Mouse (Mus musculus) cerebellum, postnatal 4 days (tissue): Measurements from ENCODE around the gene Gp6.
"Not testable (repeated sequence)": the region's sequence is repeated elsewhere in the genome, so short reads cannot be mapped to it uniquely, and the experiment has no call there.

ENCODE experiments used
- DNase-seq, 2 experiments: peaks; one replicate each; pipeline ENCODE4 v3.0.0; 2022; ENCODE audit warnings: low spot score in 2 of 2, mixed read lengths in 1 of 2

Gp6 gene

GRCm38 (mm10) chr7:4397730-4398129 lies at the start of gene Gp6:
Gp6 (minus strand) TSS chr7:4397744.
- no peak for DNase-seq

- DNase-seq: no peak
These were observed 49.6 kb upstream of the Gp6 start for GRCm38 (mm10) chr7:4447138-4447537.

DNA sequence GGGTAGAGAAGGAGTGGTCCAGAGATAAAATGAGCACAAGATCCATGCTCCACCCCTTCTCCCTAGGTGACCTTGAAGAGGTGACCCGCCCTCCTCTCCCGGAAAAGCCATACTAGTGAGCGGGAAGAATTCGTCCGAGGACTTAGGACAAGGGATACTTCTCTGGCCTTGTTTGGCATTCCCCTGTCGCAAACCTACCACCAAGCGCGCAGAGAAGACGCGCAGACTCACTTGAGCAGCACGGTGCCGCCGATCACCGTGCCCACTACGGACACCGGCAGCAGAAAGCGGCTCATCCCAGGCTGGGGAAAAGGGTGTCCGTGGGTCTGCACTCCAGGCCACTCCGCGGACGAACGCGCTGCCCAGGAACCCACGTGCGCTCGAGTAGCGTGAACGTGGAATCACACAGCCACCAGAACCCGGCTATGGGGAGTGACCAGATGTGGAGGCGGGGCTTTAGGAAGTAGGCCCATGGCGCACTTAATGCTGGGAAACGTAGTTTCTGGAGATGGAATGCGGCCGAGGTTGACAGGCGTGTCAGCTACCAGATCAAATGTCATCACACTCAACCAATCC lies 47.8 kb upstream of the Gp6 start, which contains the start of gene Rdh13:
Gene Rdh13 (minus strand): TSS at position 434 of the 576 bp plus-strand sequence.
- DNase-seq: peak; percentile 55 to 81

GRCm38 (mm10) chr7:4440549-4440948 lies 43.0 kb upstream of the Gp6 start:
- DNase-seq: no peak

GRCm38 (mm10) chr7:4437721-4438120 lies 40.2 kb upstream of the Gp6 start:
- no peak for DNase-seq

DNA sequence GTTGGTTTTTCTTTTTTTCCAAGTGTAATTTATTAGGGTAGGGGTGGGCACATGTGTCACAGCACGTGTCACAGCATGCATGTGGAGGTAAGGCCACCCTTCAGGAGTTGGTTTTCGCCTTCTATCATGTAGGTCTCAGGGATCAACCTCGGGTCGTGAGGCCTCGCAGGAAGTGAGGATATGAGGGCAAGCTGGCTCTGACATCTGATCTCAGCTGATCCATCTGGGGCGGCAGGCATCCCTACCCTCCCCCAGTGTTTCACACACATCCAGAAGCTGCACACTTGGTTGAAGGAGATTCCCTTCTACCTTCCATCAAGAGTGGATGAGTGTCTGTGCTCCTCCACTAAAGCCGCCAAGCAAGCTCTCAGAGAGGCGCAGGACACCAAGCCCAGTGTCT lies 34.5 kb upstream of the Gp6 start:
- DNase-seq: no peak

DNA sequence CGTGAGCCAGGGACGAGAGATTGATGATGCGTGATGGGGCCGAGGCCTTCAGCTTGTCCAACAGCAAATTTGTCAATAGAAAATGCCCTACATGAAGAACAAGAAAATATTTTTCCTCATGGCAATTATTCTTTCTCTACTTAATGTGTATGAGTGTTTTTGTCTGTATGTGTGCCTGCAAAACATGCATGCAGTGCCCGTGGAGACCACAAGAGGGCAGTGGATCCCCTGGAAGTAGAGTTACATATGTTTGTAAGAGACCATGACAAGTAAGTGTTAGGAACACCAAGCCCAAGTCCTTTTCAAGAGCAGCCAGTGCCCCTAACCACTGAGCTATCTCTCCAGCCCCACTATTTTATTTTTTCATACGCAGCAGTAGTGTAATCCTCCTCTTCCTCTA lies 34.0 kb upstream of the Gp6 start:
- DNase-seq: peak; percentile 56 to 75

GRCm38 (mm10) chr7:4430246-4430844 lies 32.8 kb upstream of the Gp6 start:
- no peak for DNase-seq

GRCm38 (mm10) chr7:4427161-4427912 lies 29.8 kb upstream of the Gp6 start:
- DNase-seq: peak; percentile 71 to 88

GRCm38 (mm10) chr7:4420230-4420629 lies 22.7 kb upstream of the Gp6 start:
- DNase-seq: no peak

- DNase-seq: no peak
These were observed 22.1 kb upstream of the Gp6 start for GRCm38 (mm10) chr7:4419681-4420080.

DNA sequence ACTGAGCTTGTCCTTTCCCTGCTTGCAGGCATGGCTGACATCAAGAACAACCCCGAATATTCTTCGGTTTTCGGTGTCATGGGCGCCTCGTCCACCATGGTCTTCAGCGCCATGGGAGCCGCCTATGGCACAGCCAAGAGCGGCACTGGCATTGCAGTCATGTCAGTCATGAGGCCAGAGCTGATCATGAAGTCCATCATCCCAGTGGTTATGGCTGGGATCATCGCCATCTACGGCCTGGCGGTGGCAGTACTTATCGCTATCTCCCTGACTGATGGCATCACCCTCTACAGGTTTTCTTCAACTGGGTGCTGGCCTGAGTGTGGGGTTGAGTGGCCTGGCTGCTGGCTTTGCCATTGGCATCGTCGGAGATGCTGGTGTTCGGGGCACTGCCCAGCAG lies 14.9 kb upstream of the Gp6 start:
- DNase-seq: not testable (repeated sequence)

- no peak for DNase-seq
These were observed 24.0 kb downstream of the Gp6 start for GRCm38 (mm10) chr7:4373521-4373920.

DNA sequence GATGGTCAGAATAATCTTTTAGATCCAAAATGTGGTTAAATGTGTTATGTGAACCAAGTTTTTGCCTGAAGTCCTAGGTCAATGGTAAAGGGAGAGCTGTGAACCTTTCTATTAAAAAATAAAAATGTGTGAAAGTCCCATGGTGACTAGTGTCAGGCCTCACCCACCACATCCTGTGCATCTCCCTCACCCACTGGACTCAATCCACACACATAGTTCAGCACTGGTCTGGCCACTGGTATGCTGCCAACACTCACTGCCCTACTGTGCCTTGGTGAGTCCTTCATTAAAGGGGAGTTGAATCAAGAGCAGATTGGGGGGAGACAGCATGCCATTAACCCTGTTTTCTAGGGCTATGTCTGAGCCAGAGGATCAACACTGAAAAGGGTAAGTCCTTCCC lies 60.0 kb downstream of the Gp6 start, which contains the start of gene Ncr1:
Gene Ncr1 (plus strand): TSS at position 216 of the 400 bp plus-strand sequence.
- no peak for DNase-seq

DNA sequence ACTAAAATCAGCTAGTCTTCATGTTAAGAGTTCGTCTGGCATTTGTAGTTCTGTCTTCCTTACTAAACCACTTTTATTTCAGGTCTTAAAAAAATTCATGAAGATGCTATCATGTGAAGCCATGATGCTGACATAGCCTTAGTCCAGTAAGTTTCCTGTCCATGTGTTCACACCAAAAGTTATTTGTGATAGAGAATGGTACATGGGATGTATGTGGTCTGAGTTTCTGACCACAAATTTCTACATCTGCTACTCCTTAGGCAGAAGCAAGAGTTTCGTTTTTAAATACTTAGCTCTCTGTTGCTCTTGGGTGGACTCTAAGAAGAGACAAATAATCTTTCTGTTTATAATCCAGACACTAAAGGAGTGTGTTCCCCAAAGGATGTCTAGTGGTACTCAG lies 74.2 kb downstream of the Gp6 start:
- no peak for DNase-seq
